In genomic region chr13:29985101-29985854, GRCm38 (mm10) we compare ENCODE assay signal across 8 mouse cellular contexts. TPM values are rescaled to one million over a fixed set of nuclear protein-coding genes. Genes with fewer than 3 reads are reported as not detected.
A peak's percentile ranks its signal among the peaks of the same experiment; 100 is the strongest.
DNase-seq lines count a peak whose midpoint lies in the region; ATAC-seq lines count a peak whose summit lies in the region.

No protein-coding gene starts in this region.

- peak overlapping the region; percentile 100 for H3K9ac ChIP-seq in heart, embryonic 12.5 days
- H3K9ac ChIP-seq in kidney, embryonic 16.5 days (replicated peaks; ENCODE audit: low read length): peak overlapping the region; percentile 99
- H3K9ac ChIP-seq in liver, embryonic 13.5 days: peak overlapping the region; percentile 98
- peak overlapping the region; percentile 92 for H3K9ac ChIP-seq in neural tube, embryonic 15.5 days (replicated peaks)

- peak overlapping the region; percentile 99 for H3K27ac ChIP-seq in heart, embryonic 12.5 days (ENCODE audit: poor library complexity, severe bottlenecking)
- peak overlapping the region; percentile 95 for H3K27ac ChIP-seq in kidney, embryonic 16.5 days (ENCODE audit: low read length)
- H3K27ac ChIP-seq in liver, embryonic 13.5 days: peak overlapping the region; percentile 93
- H3K27ac ChIP-seq in neural tube, embryonic 15.5 days (replicated peaks): peak overlapping the region; percentile 85

- no peaks in the 10 kb centered on the region for H3K9me3 ChIP-seq in megakaryocyte, embryonic 14.5 days
- no peaks in the 10 kb centered on the region for H3K9me3 ChIP-seq in heart, embryonic 12.5 days (replicated peaks)
- H3K9me3 ChIP-seq in kidney, embryonic 16.5 days (ENCODE audit: low read length): no peaks in the 10 kb centered on the region
- H3K9me3 ChIP-seq in liver, embryonic 13.5 days (replicated peaks): no peaks in the 10 kb centered on the region
- H3K9me3 ChIP-seq in neural tube, embryonic 15.5 days (replicated peaks): no peaks in the 10 kb centered on the region

- ATAC-seq in megakaryocyte, adult 5-6 weeks (ENCODE audit: poor library complexity, severe bottlenecking): no peak
- no peak for ATAC-seq in heart, embryonic 12.5 days (ENCODE audit: insufficient number of reproducible peaks, low FRiP score)
- ATAC-seq in kidney, embryonic 16.5 days (ENCODE audit: low FRiP score, low TSS enrichment): 0 out of 2 replicates have a peak, but pooled peaks have one; percentile 3
- no peak for ATAC-seq in liver, embryonic 13.5 days (ENCODE audit: low read depth)
- ATAC-seq in neural tube, embryonic 15.5 days (ENCODE audit: low FRiP score): peak; percentile 5; the same call in 1 of the 2 replicates

- H3K4me3 ChIP-seq in megakaryocyte, embryonic 14.5 days (replicated peaks): peak overlapping the region; percentile 95
- H3K4me3 ChIP-seq in heart, embryonic 12.5 days: peak overlapping the region; percentile 82
- peak overlapping the region; percentile 97 for H3K4me3 ChIP-seq in kidney, embryonic 16.5 days (ENCODE audit: low read length)
- peak overlapping the region; percentile 92 for H3K4me3 ChIP-seq in liver, embryonic 13.5 days (replicated peaks)
- H3K4me3 ChIP-seq in neural tube, embryonic 15.5 days (replicated peaks): peak overlapping the region; percentile 91

- WGBS in heart, embryonic 12.5 days: under 1% methylated on average over 60 of the region's 62 CpGs
- WGBS in kidney, embryonic 16.5 days: under 1% methylated on average over 61 of the region's 62 CpGs
- under 1% methylated on average over 50 of the region's 62 CpGs for WGBS in liver, embryonic 13.5 days (ENCODE audit: insufficient replicate concordance)
- WGBS in neural tube, embryonic 15.5 days: under 1% methylated on average over 55 of the region's 62 CpGs

- peaks cover 7% of the 10 kb centered on the region for H3K27me3 ChIP-seq in megakaryocyte, embryonic 14.5 days (replicated peaks)
- peaks cover 8% of the 10 kb centered on the region; the same call in 1 of the 2 replicates for H3K27me3 ChIP-seq in heart, embryonic 12.5 days (replicated peaks)
- no peaks in the 10 kb centered on the region for H3K27me3 ChIP-seq in kidney, embryonic 16.5 days (ENCODE audit: insufficient read depth, low read length)
- no peaks in the 10 kb centered on the region for H3K27me3 ChIP-seq in liver, embryonic 13.5 days
- no peaks in the 10 kb centered on the region for H3K27me3 ChIP-seq in neural tube, embryonic 15.5 days (replicated peaks)

- peak; percentile 70 for DNase-seq in embryo, embryonic 9.5 days (ENCODE audit: extremely low spot score)
- DNase-seq in liver, embryonic 13.5 days: peak; percentile 44
- peak; percentile 28 to 46 for DNase-seq in thymus, postnatal 10 days (ENCODE audit: low spot score in 2 of 2)

- H3K4me1 ChIP-seq in megakaryocyte, embryonic 14.5 days: peaks cover 51% of the 10 kb centered on the region
- peaks cover 22% of the 10 kb centered on the region for H3K4me1 ChIP-seq in heart, embryonic 12.5 days (replicated peaks)
- H3K4me1 ChIP-seq in kidney, embryonic 16.5 days (ENCODE audit: insufficient read depth, low read length): peaks cover 37% of the 10 kb centered on the region
- H3K4me1 ChIP-seq in liver, embryonic 13.5 days (replicated peaks): peaks cover 58% of the 10 kb centered on the region
- peaks cover 22% of the 10 kb centered on the region for H3K4me1 ChIP-seq in neural tube, embryonic 15.5 days

- H3K36me3 ChIP-seq in megakaryocyte, embryonic 14.5 days (replicated peaks; ENCODE audit: low read length): peaks cover 2% of the 10 kb centered on the region
- H3K36me3 ChIP-seq in heart, embryonic 12.5 days: no peaks in the 10 kb centered on the region
- no peaks in the 10 kb centered on the region for H3K36me3 ChIP-seq in kidney, embryonic 16.5 days (ENCODE audit: insufficient read depth, low read length)
- peaks cover 8% of the 10 kb centered on the region for H3K36me3 ChIP-seq in liver, embryonic 13.5 days
- no peaks in the 10 kb centered on the region for H3K36me3 ChIP-seq in neural tube, embryonic 15.5 days

- peak overlapping the region; percentile 86 for H3K4me2 ChIP-seq in heart, embryonic 12.5 days
- H3K4me2 ChIP-seq in kidney, embryonic 16.5 days (replicated peaks; ENCODE audit: low read depth, low read length): peak overlapping the region; percentile 81
- H3K4me2 ChIP-seq in liver, embryonic 13.5 days: peak overlapping the region; percentile 97
- H3K4me2 ChIP-seq in neural tube, embryonic 15.5 days: peak overlapping the region; percentile 100

RNA-seq across cellular contexts. Expression of gene E2f3, which starts 0.6 kb away (rescaled TPM):
- 4.0 and 5.2 TPM in 2 replicates for polyA plus RNA-seq in megakaryocyte, embryonic 14.5 days (2012; ENCODE audit: insufficient read depth, low replicate concordance)
- total RNA-seq in megakaryocyte, adult 5-6 weeks (2015): 7.3 and 7.5 TPM in 2 replicates
- total RNA-seq in megakaryocyte, adult 5-6 weeks (2017): 5.4 TPM in 2 replicates
- 13.5 and 14.5 TPM in 2 replicates for polyA plus RNA-seq in heart, embryonic 12.5 days (2016; fragmentation: Nextera tagmentation; extraction: Ambion mirVana)
- polyA plus RNA-seq in kidney, embryonic 16.5 days (2015; fragmentation: Nextera tagmentation; extraction: Ambion mirVana): 14.6 and 15.8 TPM in 2 replicates
- polyA plus RNA-seq in liver, embryonic 13.5 days (2015; fragmentation: Nextera tagmentation; extraction: Ambion mirVana): 5.4 and 6.9 TPM in 2 replicates
- polyA plus RNA-seq in neural tube, embryonic 15.5 days (2015; fragmentation: Nextera tagmentation; extraction: Ambion mirVana): 4.3 and 5.6 TPM in 2 replicates

Comparison
In these comparisons a context has a peak if more than half of its experiments do, and no peak if none do; other contexts are left out.
1. ATAC-seq: peak in kidney, embryonic 16.5 days (single experiment) and neural tube, embryonic 15.5 days (single experiment); none in megakaryocyte, adult 5-6 weeks (single experiment), heart, embryonic 12.5 days (single experiment) and liver, embryonic 13.5 days (single experiment).
2. Peak in every context shown above with its lines, with median percentiles within 50 percentile points of each other: H3K4me3 ChIP-seq, DNase-seq, H3K27ac ChIP-seq, H3K4me2 ChIP-seq and H3K9ac ChIP-seq.